Mouse (Mus musculus) embryonic fibroblast, embryonic 13.5 days (primary cell): Measurements from ENCODE around the gene Eipr1. TPM values are rescaled to one million over a fixed set of nuclear protein-coding genes. Genes with fewer than 3 reads are reported as not detected.
"Not testable (repeated sequence)": the region's sequence is repeated elsewhere in the genome, so short reads cannot be mapped to it uniquely, and the experiment has no call there.

Experiments used
- H3K27ac ChIP-seq: 2 replicates; pipeline ENCODE4 v1.5.1; 2012; ENCODE audit warnings: low read length, control low read depth, inconsistent platforms; ENCODE audit not compliant: insufficient read depth
- H3K4me1 ChIP-seq: 2 replicates; pipeline ENCODE4 v1.6.1; 2011; ENCODE audit warnings: low read length; ENCODE audit not compliant: control insufficient read depth, insufficient read depth
- H3K4me3 ChIP-seq: 2 replicates; pipeline ENCODE4 v1.5.1; 2011; ENCODE audit warnings: mild to moderate bottlenecking, control low read depth, low read length; ENCODE audit not compliant: insufficient read depth
- CTCF ChIP-seq: IDR thresholded peaks from 2 replicates; pipeline ENCODE4 v1.5.1; 2011; ENCODE audit warnings: mild to moderate bottlenecking, control low read depth, low read length, moderate library complexity, borderline replicate concordance; ENCODE audit not compliant: insufficient read depth
- POLR2A ChIP-seq: IDR thresholded peaks from 2 replicates; pipeline ENCODE4 v1.6.1; 2011; ENCODE audit warnings: low read depth, mild to moderate bottlenecking, control low read depth, low read length, moderate library complexity
- polyA plus RNA-seq: library from polyadenylated mRNA; stranded (reverse); fragments of >200 nt; gene quantifications from 2 replicates; pipeline ENCODE4 v1.2.4, GENCODE M21; 2011; ENCODE audit warnings: low read depth; ENCODE audit not compliant: missing spikeins, insufficient read length

Gene Eipr1
- polyA plus RNA-seq, 1 experiment, result 10.7 TPM

- no peak for TF ChIP-seq POLR2A
- TF ChIP-seq CTCF, result no peak
- Histone ChIP-seq H3K4me3 (no peak overlapping the region), H3K4me1 (no peaks in the 10 kb centered on the region), H3K27ac (no peak overlapping the region)
These were observed 150.5 kb downstream of the Eipr1 start for GRCm38 (mm10) chr12:28902132-28902531.

GRCm38 (mm10) chr12:28903082-28903481, 151.5 kb downstream of the Eipr1 start:
- Histone ChIP-seq H3K4me3 (no peak overlapping the region), H3K4me1 (no peaks in the 10 kb centered on the region), H3K27ac (no peak overlapping the region)
- no peak for TF ChIP-seq POLR2A
- no peak for TF ChIP-seq CTCF

- Histone ChIP-seq H3K27ac (no peak overlapping the region), H3K4me3 (no peak overlapping the region), H3K4me1 (no peaks in the 10 kb centered on the region)
- no peak for TF ChIP-seq CTCF
- no peak for TF ChIP-seq POLR2A
These were observed 153.9 kb downstream of the Eipr1 start for GRCm38 (mm10) chr12:28905486-28905885.

GRCm38 (mm10) chr12:28906016-28906415, 154.4 kb downstream of the Eipr1 start:
- no peak overlapping the region for H3K27ac ChIP-seq
- H3K4me3 ChIP-seq, result no peak overlapping the region
- H3K4me1 ChIP-seq, result no peaks in the 10 kb centered on the region
- no peak for TF ChIP-seq POLR2A
- no peak for TF ChIP-seq CTCF

GRCm38 (mm10) chr12:28906809-28907297, 155.2 kb downstream of the Eipr1 start:
- no peaks in the 10 kb centered on the region for H3K4me1 ChIP-seq
- H3K4me3 ChIP-seq, result no peak overlapping the region
- no peak overlapping the region for H3K27ac ChIP-seq
- TF ChIP-seq POLR2A (no peak), CTCF (no peak)

- H3K4me1 ChIP-seq, result no peaks in the 10 kb centered on the region
- TF ChIP-seq CTCF, result no peak
- no peak for TF ChIP-seq POLR2A
- H3K27ac ChIP-seq, result no peak overlapping the region
These were observed 156.2 kb downstream of the Eipr1 start for GRCm38 (mm10) chr12:28907814-28908213.

GRCm38 (mm10) chr12:28909851-28910250, 158.2 kb downstream of the Eipr1 start:
- TF ChIP-seq POLR2A (no peak), CTCF (no peak)
- Histone ChIP-seq H3K4me3 (no peak overlapping the region), H3K4me1 (no peaks in the 10 kb centered on the region), H3K27ac (no peak overlapping the region)

More at GRCm38 (mm10) chr12:28907814-28908213, 156.2 kb downstream of the Eipr1 start:
- H3K4me3 ChIP-seq, result no peak overlapping the region

GRCm38 (mm10) chr12:28910568-28910967, 159.0 kb downstream of the Eipr1 start:
- TF ChIP-seq POLR2A (no peak), CTCF (no peak)
- no peak overlapping the region for H3K4me3 ChIP-seq
- no peaks in the 10 kb centered on the region for H3K4me1 ChIP-seq
- H3K27ac ChIP-seq, result no peak overlapping the region

- TF ChIP-seq POLR2A (no peak), CTCF (no peak)
- no peak overlapping the region for H3K4me3 ChIP-seq
- H3K4me1 ChIP-seq, result no peaks in the 10 kb centered on the region
- no peak overlapping the region for H3K27ac ChIP-seq
These were observed 160.8 kb downstream of the Eipr1 start for GRCm38 (mm10) chr12:28912351-28912936.

GRCm38 (mm10) chr12:28913099-28913498, 161.5 kb downstream of the Eipr1 start:
- H3K4me1 ChIP-seq, result no peaks in the 10 kb centered on the region
- no peak overlapping the region for H3K4me3 ChIP-seq
- no peak for TF ChIP-seq CTCF
- TF ChIP-seq POLR2A, result no peak
- H3K27ac ChIP-seq, result no peak overlapping the region

GRCm38 (mm10) chr12:28914056-28914455, 162.5 kb downstream of the Eipr1 start:
- H3K4me1 ChIP-seq, H3K4me3 ChIP-seq, H3K27ac ChIP-seq: not testable (repeated sequence)

Other genes starting within 250 kb of the Eipr1 start
- gene Dcdc2c, start 199.4 kb upstream of the Eipr1 start, polyA plus RNA-seq, result not detected in 2 replicates
- not detected in 2 replicates for gene Allc, start 169.3 kb upstream of the Eipr1 start, polyA plus RNA-seq
- gene Colec11, start 128.4 kb upstream of the Eipr1 start, polyA plus RNA-seq, result not detected in 2 replicates
- gene Rps7, start 115.8 kb upstream of the Eipr1 start, polyA plus RNA-seq, result 1,187 and 1,359 TPM in 2 replicates
- 14.0 and 16.7 TPM in 2 replicates for gene Rnaseh1, start 102.2 kb upstream of the Eipr1 start, polyA plus RNA-seq
- 22.0 and 30.6 TPM in 2 replicates for gene Adi1, start 76.6 kb upstream of the Eipr1 start, polyA plus RNA-seq
- 19.8 and 20.6 TPM in 2 replicates for gene Trappc12, start 1.3 kb upstream of the Eipr1 start, polyA plus RNA-seq